Mouse (Mus musculus) embryo, embryonic 10 days (tissue): ENCODE data around the gene Vapb.
A peak's percentile ranks its signal among the peaks of the same experiment; 100 is the strongest.

Experiments
- DNase-seq: peaks from one replicate; pipeline ENCODE4 v3.0.0-alpha.2; 2015; ENCODE audit warnings: low spot score

Vapb gene

GRCm38 (mm10) chr2:173738232-173738631 is 921 bp downstream of the Vapb start:
- DNase-seq, result no peak

DNA sequence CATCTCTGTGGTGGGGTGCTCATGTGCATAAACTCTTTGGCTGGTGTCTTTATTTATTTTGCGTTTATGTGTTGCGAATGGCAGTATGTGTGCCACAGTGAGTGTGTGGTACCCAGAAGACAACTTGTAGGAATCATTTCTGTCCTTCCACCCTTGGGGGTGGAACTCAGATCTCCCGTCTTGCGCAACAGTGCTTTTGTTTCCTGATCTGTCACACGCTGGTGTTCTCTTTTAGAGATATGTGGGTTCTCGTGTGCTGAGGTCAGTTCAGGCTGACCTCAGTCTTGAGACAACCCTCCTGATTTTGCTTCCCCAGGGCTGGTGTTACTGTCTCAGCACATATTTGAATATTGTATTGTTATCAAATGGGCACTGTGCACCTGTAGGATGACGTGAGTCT is 1.8 kb downstream of the Vapb start:
- DNase-seq, result no peak

GRCm38 (mm10) chr2:173742090-173742489 is 4.8 kb downstream of the Vapb start:
- DNase-seq, result no peak

GRCm38 (mm10) chr2:173742744-173743143 is 5.4 kb downstream of the Vapb start:
- DNase-seq, result no peak

GRCm38 (mm10) chr2:173744070-173744815 is 6.9 kb downstream of the Vapb start:
- no peak for DNase-seq

GRCm38 (mm10) chr2:173748961-173749659 is 11.8 kb downstream of the Vapb start:
- no peak for DNase-seq

DNA sequence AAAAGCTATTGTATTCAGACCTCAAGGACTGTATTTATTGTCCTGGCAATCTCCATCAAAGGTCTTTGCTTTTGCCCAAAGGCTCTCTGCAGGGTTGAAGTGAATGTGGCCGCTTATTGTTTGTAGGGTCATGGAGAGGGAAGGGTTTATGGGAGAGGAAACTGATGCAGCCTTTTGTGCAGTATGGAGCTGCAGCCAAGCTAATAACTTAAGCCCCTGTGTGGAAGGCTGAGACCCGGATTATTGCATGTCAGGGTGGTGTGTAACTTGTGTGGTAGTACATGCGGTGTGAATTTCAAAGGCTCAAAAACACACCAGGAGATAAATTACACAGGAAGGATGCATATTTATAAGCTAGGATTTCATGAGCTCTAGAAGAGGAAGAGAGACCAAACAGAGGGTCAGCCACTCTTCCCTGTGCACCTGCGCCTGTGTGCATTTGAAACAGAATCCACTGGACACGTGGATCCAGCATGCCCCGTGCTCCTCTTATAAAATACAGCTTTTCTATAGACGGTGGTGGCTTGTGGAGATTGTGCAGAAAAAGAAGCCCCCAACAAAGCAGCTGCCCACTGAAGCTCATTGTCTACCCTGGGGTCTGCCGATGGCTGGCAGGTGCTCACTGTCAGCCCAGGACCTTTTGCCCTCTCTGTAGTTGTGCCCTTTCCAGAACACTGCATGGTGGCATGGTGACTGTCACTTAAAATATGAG is 18.3 kb downstream of the Vapb start:
- no peak for DNase-seq

DNA sequence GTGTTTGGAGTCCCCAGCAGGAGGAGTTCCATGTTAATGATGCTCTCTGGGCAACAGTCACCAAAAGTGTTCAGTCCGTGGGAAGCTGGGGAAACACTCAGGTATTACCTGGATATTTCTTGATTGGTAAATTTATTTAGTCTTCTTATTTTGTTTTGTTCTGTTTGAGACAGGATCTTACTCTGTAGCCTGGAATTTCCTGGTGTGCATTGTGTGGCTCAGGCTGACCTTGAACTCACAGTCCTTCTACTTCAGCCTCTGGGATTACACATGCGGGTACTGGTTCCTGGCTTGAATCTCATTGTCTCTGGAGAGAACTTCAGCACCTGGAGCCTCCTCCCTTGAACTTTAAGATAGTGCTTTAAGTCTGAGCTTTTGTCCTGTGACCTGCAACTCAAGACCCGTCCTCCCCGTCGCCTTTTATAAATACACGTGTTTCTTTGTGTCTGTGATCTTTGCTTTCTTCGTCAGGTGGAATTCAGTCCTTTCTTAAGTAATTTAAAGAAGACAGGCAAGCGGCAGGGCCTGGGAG is 20.4 kb downstream of the Vapb start:
- DNase-seq, result no peak

DNA sequence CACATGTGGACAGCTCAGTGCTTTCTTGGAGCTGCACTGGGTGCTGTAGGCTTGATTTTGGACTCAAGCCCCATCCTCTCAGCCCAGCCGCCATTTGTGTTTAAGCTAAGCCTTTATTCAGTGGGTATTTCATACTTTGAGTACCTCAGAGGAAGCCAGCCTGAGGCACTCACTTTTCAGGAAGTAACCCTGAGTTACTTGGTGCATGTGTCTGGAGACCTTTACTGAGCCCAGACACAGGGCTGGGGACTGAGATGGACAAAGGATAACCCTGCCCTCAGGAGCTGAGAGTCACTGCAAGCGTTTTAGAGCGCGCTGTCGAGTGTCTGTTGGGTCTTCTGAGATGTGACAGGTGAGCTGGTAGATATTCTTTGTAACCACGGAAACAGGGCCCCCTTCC is 23.3 kb downstream of the Vapb start:
- DNase-seq, result no peak

DNA sequence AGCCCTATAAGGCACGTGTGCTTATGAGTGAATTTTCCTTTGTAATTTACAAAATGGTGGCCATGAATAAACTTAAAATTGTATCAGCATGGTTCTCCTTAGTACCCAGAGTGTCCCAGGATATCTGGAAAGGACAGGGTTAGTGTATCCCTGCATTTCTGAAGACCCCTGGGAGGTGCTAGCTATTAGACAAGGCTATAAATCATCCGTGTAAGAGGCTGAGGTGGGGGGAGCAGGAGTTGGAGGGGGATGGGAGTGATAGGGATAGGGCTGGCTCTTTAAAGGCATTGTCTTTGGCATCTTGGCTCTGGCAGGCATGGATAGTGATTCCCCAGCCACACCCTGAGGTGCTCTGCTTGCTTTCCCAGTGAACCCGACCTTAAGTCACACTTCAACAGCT is 27.3 kb downstream of the Vapb start:
- DNase-seq, result no peak

DNA sequence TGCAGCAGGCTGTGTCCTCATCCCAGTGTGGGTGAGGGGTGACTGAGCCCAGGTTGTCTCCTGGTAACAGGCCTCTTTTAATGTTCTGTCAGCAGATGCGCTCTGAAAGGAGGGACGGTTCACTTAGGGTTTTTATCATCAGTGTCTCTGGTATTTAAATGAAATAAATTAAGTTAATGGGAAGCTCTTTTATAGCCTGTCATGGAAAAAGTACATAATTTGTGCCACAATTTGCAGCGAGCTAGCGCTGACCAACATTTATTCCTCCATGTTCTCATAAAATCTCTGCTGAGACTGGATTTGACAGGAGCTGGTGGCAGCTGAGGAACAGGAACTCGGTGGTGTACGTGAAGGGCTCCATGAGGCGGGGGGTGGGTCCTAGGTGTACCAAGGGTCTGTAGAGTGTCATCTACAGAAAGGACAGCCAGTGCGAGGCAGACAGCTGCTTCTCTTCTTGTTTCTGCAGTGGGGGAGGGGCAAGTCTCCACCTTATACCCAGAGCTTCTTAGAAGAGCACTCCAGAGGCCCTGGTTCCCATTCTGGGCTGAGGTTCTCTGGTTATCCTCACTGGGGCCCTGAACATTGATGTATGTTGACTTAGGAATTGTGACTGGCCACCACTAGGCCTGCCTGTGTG is 30.8 kb downstream of the Vapb start:
- no peak for DNase-seq

GRCm38 (mm10) chr2:173769183-173769582 is 31.9 kb downstream of the Vapb start:
- no peak for DNase-seq

GRCm38 (mm10) chr2:173770620-173771019 is 33.3 kb downstream of the Vapb start:
- no peak for DNase-seq

- DNase-seq, result no peak
Observed at GRCm38 (mm10) chr2:173771706-173772105, 34.4 kb downstream of the Vapb start.

DNA sequence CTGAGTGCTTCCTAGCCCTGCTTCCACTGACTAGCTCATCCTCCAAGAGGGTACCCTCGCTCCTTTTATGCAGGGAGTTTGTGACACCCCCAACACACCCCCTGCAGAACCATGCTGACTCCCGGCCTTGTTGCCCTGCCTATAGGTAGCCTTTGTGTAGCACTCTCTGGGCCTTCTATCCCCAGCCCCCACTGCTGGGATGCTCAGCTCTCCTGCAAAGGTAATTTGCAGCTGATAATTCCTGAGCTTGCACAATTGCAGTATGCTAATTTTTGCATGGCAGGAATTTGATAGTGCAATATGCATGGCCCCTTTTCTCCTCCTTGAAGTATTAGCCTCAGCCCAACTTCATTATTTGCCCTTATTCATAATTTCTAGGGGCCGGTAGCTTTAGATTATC is 38.2 kb downstream of the Vapb start:
- DNase-seq, result no peak

DNA sequence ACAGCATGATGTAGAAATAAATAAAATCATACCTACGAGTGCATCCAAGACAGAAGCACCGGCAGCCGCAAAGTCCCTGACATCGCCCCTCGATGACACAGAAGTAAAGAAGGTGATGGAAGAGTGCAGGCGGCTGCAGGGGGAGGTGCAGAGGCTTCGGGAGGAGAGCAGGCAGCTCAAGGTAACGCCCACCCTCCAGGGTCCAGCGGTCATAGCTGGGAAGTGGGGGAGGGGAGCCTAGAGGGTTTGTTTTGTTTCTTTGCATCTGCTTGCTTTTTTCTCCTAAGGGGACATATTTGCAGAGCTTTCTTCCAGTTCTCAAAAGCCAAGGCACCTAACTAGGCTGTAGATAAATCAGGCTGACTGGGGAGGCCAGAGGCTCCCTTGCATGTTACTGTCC is 38.8 kb downstream of the Vapb start:
- DNase-seq, result peak; percentile 80

DNA sequence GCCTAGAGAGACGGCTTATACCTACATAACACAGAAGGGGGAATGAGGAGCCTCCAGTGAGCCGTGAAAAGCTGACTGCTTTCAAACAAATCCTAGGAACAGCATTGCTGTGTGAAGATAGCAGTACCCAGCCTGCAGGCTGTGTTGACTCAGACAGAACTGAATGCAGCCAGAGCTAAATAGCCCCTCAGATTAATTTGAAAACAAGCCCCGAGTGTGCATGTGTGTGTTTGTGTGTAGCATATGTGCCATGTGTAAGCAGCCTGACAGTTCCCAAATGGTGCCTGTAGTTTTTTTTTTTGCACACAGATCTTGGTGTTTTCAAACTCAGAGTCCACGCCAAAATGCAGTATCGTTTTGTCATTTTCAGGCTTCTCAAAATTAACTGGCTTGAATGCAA is 43.6 kb downstream of the Vapb start:
- no peak for DNase-seq

DNA sequence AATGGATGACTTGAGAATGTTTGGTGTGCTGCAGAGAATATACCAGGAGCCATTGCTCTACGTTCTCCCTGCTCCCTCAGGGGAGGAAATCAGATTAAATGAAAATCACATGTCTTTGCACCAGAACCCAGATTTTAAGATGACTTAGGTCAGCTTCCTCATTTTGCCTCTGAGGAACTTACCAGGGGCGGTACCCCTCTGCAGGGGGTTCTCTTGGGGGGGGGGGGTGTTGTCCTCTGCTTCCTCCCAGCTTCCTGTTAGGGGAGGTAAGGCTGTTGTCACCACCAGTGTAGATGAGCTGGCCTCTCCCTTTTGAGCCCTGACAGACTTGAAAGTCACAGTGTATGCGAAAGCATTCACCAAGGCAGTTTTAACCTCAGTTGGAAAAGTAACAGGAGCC is 47.1 kb downstream of the Vapb start:
- DNase-seq, result no peak

- no peak for DNase-seq
Observed at GRCm38 (mm10) chr2:173784884-173785283, 47.6 kb downstream of the Vapb start.

- peak; percentile 49 for DNase-seq
Observed at GRCm38 (mm10) chr2:173789945-173790804, 52.9 kb downstream of the Vapb start.
